Mouse (Mus musculus): ENCODE results near the gene Gm3676.
"Not testable (repeated sequence)": the region's sequence is repeated elsewhere in the genome, so short reads cannot be mapped to it uniquely, and the experiment has no call there.

Gm3676 gene

DNA sequence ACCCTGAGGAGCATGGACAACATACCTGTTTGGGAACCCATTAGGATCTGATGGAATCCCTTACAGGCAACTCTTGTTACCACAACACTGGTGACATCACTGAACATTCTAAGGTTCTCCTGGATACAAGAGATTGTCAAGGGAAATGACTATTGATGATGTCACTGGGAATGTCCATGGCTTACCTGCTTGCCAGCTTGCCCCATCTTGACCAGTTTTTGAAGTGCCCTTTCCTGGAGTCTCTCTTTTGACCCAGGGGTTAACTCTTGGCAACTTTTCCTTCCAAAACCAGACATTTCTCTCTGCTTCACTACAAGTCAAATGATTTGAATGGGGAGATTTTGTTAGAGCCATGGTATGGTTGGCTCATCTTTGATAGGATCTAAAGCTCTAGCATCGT is at the start of gene Gm3676:
Gene Gm3676, minus strand, starts transcription at position 101 of the 400 bp plus-strand sequence.
- DNase-seq = not testable (repeated sequence)

GRCm38 (mm10) chr14:41648176-41648575 is 1.9 kb upstream of the Gm3676 start:
- not testable (repeated sequence) for DNase-seq

- not testable (repeated sequence) for DNase-seq
Measured at GRCm38 (mm10) chr14:41630144-41630543, 16.1 kb downstream of the Gm3676 start.

DNA sequence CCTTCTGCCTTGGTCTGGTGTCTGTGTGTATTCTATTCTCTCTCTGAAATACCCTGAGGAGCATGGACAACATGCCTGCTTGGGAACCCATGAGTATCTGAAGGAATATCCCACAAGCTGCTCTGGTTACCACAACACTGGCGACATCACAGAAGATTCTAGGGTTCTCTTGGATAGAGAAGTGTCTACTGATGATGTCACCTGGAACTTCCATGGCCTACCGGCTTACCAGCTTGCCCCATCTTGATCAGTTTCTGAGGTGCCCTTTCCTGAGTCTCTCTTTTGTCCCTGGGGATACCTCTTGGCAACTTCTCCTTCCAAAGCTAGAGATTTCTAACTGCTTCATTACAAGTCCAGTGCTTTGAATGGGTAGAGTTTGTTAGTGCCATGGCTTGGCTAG is 21.8 kb downstream of the Gm3676 start, which contains the start of gene Gm3072:
Gene Gm3072, minus strand, starts transcription at position 101 of the 400 bp plus-strand sequence.
- DNase-seq = not testable (repeated sequence)

- DNase-seq = not testable (repeated sequence)
Measured at GRCm38 (mm10) chr14:41622535-41622934, 23.8 kb downstream of the Gm3676 start.

GRCm38 (mm10) chr14:41610690-41611089 is 35.6 kb downstream of the Gm3676 start:
- DNase-seq = peak in 1 of 2 experiments; percentile 2

DNA sequence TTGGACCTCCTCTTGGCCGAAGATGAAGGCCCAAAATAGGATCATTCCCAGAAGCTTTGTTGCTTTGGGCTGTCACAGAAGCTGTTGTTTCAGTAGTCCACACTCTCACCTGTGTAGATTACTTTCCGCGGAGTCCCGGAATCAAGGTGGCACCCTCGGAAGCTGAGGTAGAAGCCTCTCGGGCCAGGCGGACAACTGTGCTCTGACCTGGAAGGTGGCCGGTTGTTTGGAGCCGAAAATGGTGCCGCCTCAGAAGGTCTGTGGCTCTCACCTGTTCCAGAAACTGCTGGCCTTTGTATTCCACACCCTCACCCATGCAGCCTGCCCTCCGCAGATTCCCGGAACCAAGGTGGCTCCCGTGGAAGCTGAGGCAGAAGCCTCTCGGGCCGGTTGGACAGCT is 45.4 kb downstream of the Gm3676 start:
- DNase-seq = not testable (repeated sequence)
